Mouse (Mus musculus): ENCODE results near the gene Zfp652. TPM values are rescaled to one million over a fixed set of nuclear protein-coding genes. Genes with fewer than 3 reads are reported as not detected.

Zfp652 gene
- polyA plus RNA-seq, 1 experiment = 18.2 TPM

DNA sequence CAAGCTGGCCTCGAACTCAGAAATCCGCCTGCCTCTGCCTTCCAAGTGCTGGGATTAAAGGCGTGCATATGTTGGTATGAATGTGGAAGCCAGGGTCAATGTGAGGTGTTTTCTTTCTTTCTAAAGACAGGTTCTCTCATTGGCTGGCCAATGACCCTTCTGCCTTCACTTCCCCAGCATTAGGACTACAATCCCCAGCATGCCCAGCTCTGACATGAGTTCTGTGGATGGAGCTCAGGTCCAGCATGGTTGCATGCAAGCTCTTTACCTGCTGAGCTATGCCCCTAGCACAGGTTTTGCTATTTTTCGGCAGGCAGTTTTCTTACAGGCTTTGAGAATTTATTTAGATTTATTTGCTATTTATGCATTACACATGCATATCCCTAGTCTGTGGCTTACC lies 144.8 kb downstream of the Zfp652 start:
- WGBS = 90% methylated on average over 4 of the region's 4 CpGs
- TF ChIP-seq CTCF (IDR thresholded peaks at IDR 0.05; ENCODE audit: extremely low read depth, insufficient read depth, insufficient read length, insufficient replicate concordance) (no peak), POLR2A (IDR thresholded peaks at IDR 0.05; ENCODE audit: low read depth, low read length) (no peak)
- no peaks in the 10 kb centered on the region; the same call in 1 of the 2 replicates for H3K4me1 ChIP-seq (ENCODE audit: control insufficient read depth, insufficient read depth, insufficient read length)
- no peak for DNase-seq (ENCODE audit: low read depth in 1 of 2, low spot score in 2 of 2)
- no peak overlapping the region for H3K4me3 ChIP-seq (ENCODE audit: extremely low read depth, insufficient read depth, insufficient read length)
- no peaks in the 10 kb centered on the region for H3K36me3 ChIP-seq (ENCODE audit: control insufficient read depth, insufficient read depth, low read length)
- no peak overlapping the region for H3K27ac ChIP-seq (ENCODE audit: insufficient read depth, low read length)
- H3K27me3 ChIP-seq (ENCODE audit: control insufficient read depth, insufficient read depth, low read length) = no peaks in the 10 kb centered on the region

DNA sequence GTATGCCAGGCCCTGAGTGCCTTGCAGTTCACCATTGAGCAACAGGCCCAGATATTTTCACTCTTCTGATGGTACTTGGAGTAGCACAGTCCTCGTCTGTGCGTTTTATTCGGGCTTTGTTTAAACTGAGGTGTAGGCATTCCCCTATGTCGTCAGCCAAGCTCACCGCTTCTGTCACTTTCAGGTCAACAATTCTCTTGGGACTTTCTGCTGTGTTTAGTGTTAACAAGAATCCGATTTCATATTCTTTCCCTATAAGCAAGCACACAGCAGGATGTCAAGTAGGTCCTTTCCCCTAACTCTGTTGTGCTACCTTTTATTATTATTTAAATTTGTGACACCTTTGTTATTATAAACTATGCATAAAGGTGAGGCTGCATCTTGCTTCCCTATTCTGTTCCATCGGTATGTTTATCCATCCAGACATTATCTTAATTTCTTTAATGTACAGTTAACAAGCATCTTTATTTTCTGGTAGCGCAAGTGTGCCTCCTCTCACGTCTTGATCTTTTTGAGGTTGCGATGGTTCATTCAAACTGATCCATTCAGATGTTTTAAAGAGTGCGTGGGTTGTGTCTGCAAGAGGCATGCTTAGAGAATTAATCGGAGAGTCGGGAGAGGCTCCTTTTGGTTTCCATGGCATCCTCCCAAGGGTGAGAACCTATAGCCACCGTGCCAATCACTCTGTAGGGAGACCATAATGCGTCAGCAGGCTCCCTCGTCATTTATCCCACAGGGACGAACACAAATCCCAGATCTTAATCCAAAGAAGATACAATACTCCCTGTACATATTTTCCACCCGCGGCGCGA lies 145.4 kb downstream of the Zfp652 start:
- Histone ChIP-seq H3K4me3 (ENCODE audit: extremely low read depth, insufficient read depth, insufficient read length) (peak overlapping the region; percentile 73), H3K27ac (ENCODE audit: insufficient read depth, low read length) (peak overlapping the region; percentile 79), H3K36me3 (ENCODE audit: control insufficient read depth, insufficient read depth, low read length) (no peaks in the 10 kb centered on the region), H3K27me3 (ENCODE audit: control insufficient read depth, insufficient read depth, low read length) (no peaks in the 10 kb centered on the region), H3K4me1 (ENCODE audit: control insufficient read depth, insufficient read depth, insufficient read length) (no peaks in the 10 kb centered on the region; the same call in 1 of the 2 replicates)
- TF ChIP-seq CTCF (IDR thresholded peaks at IDR 0.05; ENCODE audit: extremely low read depth, insufficient read depth, insufficient read length, insufficient replicate concordance) (no peak), POLR2A (IDR thresholded peaks at IDR 0.05; ENCODE audit: low read depth, low read length) (no peak)
- no peak for DNase-seq (ENCODE audit: low read depth in 1 of 2, low spot score in 2 of 2)
- 29% methylated on average over 21 of the region's 21 CpGs for WGBS

DNA sequence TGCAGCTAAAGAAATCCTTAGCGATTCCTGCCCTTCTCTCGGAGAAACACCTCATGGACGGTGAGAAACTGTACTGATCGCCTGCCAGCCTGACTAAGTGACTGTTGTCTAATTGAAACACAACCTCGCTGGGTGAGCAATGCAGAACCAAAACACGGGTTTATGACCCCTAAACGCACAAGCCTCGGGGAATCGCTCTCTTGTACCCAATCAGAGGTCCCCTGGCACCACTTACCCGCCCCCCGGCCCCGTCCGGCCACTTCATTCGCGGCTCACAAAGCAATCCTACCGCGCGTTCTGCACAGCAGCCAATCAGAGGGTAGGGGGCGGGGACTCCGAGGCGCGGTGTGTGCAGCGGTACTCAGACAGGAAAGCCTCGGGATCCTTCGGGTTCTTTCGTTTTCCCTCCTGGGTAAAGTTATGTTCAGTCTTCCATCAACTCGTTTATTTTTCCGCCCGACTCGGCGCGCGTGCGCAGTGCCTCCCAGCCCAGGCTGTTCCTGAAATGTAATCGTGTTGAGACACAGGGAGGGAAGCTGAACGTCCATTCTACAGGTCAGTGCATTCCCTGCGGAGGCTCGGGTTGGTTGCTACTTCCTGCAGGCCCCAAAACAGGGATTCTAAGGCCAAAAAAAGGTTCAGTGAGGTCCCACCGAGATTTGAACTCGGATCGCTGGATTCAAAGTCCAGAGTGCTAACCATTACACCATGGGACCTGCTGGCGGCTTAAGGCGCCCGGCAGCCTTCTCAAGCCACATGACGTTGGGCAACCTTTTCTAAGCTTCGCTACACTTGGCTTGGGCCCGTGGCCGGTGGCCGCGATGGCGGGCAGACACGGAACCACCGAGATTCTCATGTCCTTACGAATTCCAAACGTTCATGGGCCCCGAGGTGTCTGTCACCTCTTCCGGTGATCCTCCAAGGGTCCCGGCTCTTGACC lies 146.3 kb downstream of the Zfp652 start:
- TF ChIP-seq CTCF (IDR thresholded peaks at IDR 0.05; ENCODE audit: extremely low read depth, insufficient read depth, insufficient read length, insufficient replicate concordance) (no peak), POLR2A (IDR thresholded peaks at IDR 0.05; ENCODE audit: low read depth, low read length) (peak; percentile 20; the same call in 1 of the 2 replicates)
- no peaks in the 10 kb centered on the region; the same call in 1 of the 2 replicates for H3K4me1 ChIP-seq (ENCODE audit: control insufficient read depth, insufficient read depth, insufficient read length)
- peak overlapping the region; percentile 98 for H3K27ac ChIP-seq (ENCODE audit: insufficient read depth, low read length)
- H3K4me3 ChIP-seq (ENCODE audit: extremely low read depth, insufficient read depth, insufficient read length) = peak overlapping the region; percentile 76
- H3K27me3 ChIP-seq (ENCODE audit: control insufficient read depth, insufficient read depth, low read length) = no peaks in the 10 kb centered on the region
- WGBS = under 1% methylated on average over 58 of the region's 58 CpGs
- H3K36me3 ChIP-seq (ENCODE audit: control insufficient read depth, insufficient read depth, low read length) = no peaks in the 10 kb centered on the region
- peak; percentile 97 for DNase-seq (ENCODE audit: low read depth in 1 of 2, low spot score in 2 of 2)

- H3K36me3 ChIP-seq (ENCODE audit: control insufficient read depth, insufficient read depth, low read length) = no peaks in the 10 kb centered on the region
- under 1% methylated on average over 35 of the region's 35 CpGs for WGBS
- H3K4me1 ChIP-seq (ENCODE audit: control insufficient read depth, insufficient read depth, insufficient read length) = no peaks in the 10 kb centered on the region; the same call in 1 of the 2 replicates
- TF ChIP-seq POLR2A (IDR thresholded peaks at IDR 0.05; ENCODE audit: low read depth, low read length) (no peak), CTCF (IDR thresholded peaks at IDR 0.05; ENCODE audit: extremely low read depth, insufficient read depth, insufficient read length, insufficient replicate concordance) (no peak)
- peak overlapping the region; percentile 98 for H3K27ac ChIP-seq (ENCODE audit: insufficient read depth, low read length)
- H3K27me3 ChIP-seq (ENCODE audit: control insufficient read depth, insufficient read depth, low read length) = no peaks in the 10 kb centered on the region
- DNase-seq (ENCODE audit: low read depth in 1 of 2, low spot score in 2 of 2) = peak in 1 of 2 experiments; percentile 51
- peak overlapping the region; percentile 76 for H3K4me3 ChIP-seq (ENCODE audit: extremely low read depth, insufficient read depth, insufficient read length)
Measured at GRCm38 (mm10) chr11:95859468-95859855, 147.0 kb downstream of the Zfp652 start.

DNA sequence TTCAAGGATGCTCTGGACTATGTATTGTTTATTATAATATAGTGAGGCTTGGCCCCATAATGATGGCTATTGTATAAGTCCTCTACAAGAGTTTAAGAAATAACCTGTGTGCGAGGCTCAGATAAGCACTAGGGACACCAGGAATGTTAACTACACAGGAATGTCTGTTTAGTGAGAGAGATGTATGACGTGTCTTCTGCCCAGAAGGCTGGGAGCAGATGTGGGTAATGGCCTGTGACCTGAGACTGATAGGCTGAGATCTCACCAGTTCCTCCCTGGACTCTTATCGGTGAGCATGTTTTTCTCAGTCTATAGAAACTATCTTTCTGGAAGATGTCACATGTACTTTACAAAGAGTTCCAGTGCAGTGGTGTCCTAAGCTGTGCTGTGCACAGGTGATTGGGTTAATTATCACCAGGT lies 147.6 kb downstream of the Zfp652 start:
- Histone ChIP-seq H3K27ac (ENCODE audit: insufficient read depth, low read length) (peak overlapping the region; percentile 98; the same call in 1 of the 2 replicates), H3K27me3 (ENCODE audit: control insufficient read depth, insufficient read depth, low read length) (no peaks in the 10 kb centered on the region), H3K36me3 (ENCODE audit: control insufficient read depth, insufficient read depth, low read length) (no peaks in the 10 kb centered on the region), H3K4me1 (ENCODE audit: control insufficient read depth, insufficient read depth, insufficient read length) (no peaks in the 10 kb centered on the region; the same call in 1 of the 2 replicates), H3K4me3 (ENCODE audit: extremely low read depth, insufficient read depth, insufficient read length) (peak overlapping the region; percentile 76; the same call in 1 of the 2 replicates)
- no peak for TF ChIP-seq POLR2A (IDR thresholded peaks at IDR 0.05; ENCODE audit: low read depth, low read length)
- no peak for TF ChIP-seq CTCF (IDR thresholded peaks at IDR 0.05; ENCODE audit: extremely low read depth, insufficient read depth, insufficient read length, insufficient replicate concordance)
- no peak for DNase-seq (ENCODE audit: low read depth in 1 of 2, low spot score in 2 of 2)
- WGBS = 31% methylated on average over 3 of the region's 3 CpGs

DNA sequence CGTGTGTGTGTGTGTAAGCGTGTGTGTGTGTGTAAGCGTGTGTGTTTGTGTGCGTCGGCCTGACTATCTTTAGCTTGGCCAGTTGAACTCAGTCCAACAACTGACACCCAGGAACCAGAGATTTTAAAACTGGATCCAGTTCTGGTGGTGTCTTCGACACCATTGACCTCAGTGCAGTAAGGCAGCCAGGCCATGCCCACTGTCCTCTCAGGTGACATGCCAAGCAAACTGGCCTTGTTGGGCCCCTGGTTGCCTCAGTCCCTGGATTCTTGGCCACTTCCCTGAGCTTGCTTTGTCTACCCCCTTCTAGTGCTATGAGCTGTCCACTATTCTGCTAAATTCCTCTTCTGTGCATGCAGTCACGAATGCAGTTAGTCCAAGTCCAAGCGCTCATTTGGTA lies 148.9 kb downstream of the Zfp652 start:
- H3K4me1 ChIP-seq (ENCODE audit: control insufficient read depth, insufficient read depth, insufficient read length) = no peaks in the 10 kb centered on the region; the same call in 1 of the 2 replicates
- no peak for DNase-seq (ENCODE audit: low read depth in 1 of 2, low spot score in 2 of 2)
- no peaks in the 10 kb centered on the region for H3K27me3 ChIP-seq (ENCODE audit: control insufficient read depth, insufficient read depth, low read length)
- no peak overlapping the region for H3K27ac ChIP-seq (ENCODE audit: insufficient read depth, low read length)
- no peak for TF ChIP-seq CTCF (IDR thresholded peaks at IDR 0.05; ENCODE audit: extremely low read depth, insufficient read depth, insufficient read length, insufficient replicate concordance)
- TF ChIP-seq POLR2A (IDR thresholded peaks at IDR 0.05; ENCODE audit: low read depth, low read length) = no peak
- H3K4me3 ChIP-seq (ENCODE audit: extremely low read depth, insufficient read depth, insufficient read length) = no peak overlapping the region
- WGBS = 88% methylated on average over 8 of the region's 8 CpGs
- no peaks in the 10 kb centered on the region for H3K36me3 ChIP-seq (ENCODE audit: control insufficient read depth, insufficient read depth, low read length)
